Mouse (Mus musculus): ENCODE measurements around the gene Rrbp1. TPM values are rescaled to one million over a fixed set of nuclear protein-coding genes. Genes with fewer than 3 reads are reported as not detected.

Gene Rrbp1
- polyA plus RNA-seq, 1 experiment from 2014 or later = 106 TPM

DNA sequence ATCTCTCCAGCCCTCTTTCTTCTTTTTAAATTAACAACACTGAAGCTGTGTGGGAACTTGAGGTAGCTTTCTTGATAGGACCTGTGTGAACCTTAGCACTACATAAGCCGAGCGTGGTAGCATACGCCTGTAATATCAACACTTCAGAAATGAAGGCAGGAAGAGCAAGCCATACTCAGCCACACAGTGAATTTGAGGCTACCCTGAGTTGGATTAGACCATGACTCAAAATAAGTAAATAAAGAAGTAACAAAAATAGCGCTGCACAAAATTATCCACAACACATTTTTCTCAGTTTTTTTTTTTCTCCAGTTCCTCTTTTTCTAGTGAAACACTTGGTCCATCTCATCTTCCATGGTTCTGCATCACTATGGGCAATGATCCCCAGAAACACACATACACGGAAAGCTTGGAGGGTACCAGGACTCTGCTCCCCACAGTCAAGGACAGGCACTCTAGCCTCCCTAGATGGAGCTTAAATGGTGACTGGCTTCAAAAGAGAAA is 35.9 kb downstream of the Rrbp1 start:
- no peak overlapping the region for H3K4me2 ChIP-seq (ENCODE audit: low read depth, low read length)
- H3K4me3 ChIP-seq (ENCODE audit: low read length) = no peak overlapping the region
- peaks cover 29% of the 10 kb centered on the region for H3K36me3 ChIP-seq (ENCODE audit: control insufficient read depth, insufficient read depth, low read length)
- no peaks in the 10 kb centered on the region for H3K9me3 ChIP-seq (ENCODE audit: control insufficient read depth, low read length)
- peaks cover 9% of the 10 kb centered on the region; the same call in 1 of the 2 replicates for H3K4me1 ChIP-seq (ENCODE audit: control insufficient read depth, insufficient read depth, low read length)
- no peak overlapping the region for H3K27ac ChIP-seq (ENCODE audit: low read length)
- no peak overlapping the region for H3K9ac ChIP-seq (ENCODE audit: low read depth, low read length)
- no peaks in the 10 kb centered on the region for H3K27me3 ChIP-seq (replicated peaks; ENCODE audit: control insufficient read depth, insufficient read depth, low read length)
- 94% methylated on average over 5 of the region's 5 CpGs for WGBS
- no peak for ATAC-seq

DNA sequence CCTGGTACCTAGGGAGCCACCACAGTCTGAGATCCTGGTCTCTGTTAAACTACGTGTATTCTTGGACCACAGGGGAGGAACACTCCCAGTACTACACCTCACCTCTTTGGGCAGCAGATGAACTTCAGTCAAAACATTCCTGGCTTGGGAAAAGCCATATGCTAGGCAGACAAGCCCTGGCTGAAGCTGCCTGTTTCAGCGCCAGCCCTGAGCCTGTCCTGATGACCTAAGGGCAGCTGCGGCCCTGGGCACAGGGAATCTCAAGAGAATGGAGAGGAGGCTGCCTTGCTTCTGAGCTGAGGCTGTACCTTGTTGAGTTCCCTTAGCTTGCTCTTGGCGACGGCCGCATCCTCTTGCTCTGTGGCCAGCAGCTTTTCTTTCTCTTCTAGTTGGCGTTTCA is 37.9 kb downstream of the Rrbp1 start:
- Histone ChIP-seq H3K4me1 (ENCODE audit: control insufficient read depth, insufficient read depth, low read length) (peaks cover 3% of the 10 kb centered on the region; the same call in 1 of the 2 replicates), H3K9me3 (ENCODE audit: control insufficient read depth, low read length) (no peaks in the 10 kb centered on the region)

DNA sequence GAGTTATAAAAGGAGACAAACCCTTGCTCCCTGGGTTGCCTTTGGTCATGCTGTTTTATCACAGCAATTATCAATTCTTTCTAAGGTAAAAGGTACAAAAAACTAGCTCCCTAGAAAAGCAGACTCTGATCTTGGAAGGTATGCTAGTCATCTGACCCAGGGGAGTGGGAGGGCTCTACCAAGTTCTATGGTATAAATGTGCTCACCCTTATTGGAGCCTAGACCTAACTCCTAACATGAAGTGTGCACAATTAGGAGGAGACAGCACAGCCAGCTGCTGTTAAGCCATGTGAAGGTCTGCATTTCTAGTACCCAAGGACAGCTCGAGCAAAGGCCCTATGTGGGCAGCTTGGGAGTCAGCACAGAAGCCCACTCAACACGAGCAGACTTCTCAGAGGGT is 39.2 kb downstream of the Rrbp1 start:
- 82% methylated on average over 2 of the region's 2 CpGs for WGBS
- H3K9ac ChIP-seq (ENCODE audit: low read depth, low read length) = no peak overlapping the region
- H3K4me1 ChIP-seq (ENCODE audit: control insufficient read depth, insufficient read depth, low read length) = peaks cover 3% of the 10 kb centered on the region; the same call in 1 of the 2 replicates
- peak; percentile 73 for ATAC-seq
- peaks cover 46% of the 10 kb centered on the region for H3K36me3 ChIP-seq (ENCODE audit: control insufficient read depth, insufficient read depth, low read length)
- H3K4me3 ChIP-seq (ENCODE audit: low read length) = no peak overlapping the region
- H3K4me2 ChIP-seq (ENCODE audit: low read depth, low read length) = no peak overlapping the region
- H3K27me3 ChIP-seq (replicated peaks; ENCODE audit: control insufficient read depth, insufficient read depth, low read length) = no peaks in the 10 kb centered on the region
- peak overlapping the region; percentile 71 for H3K27ac ChIP-seq (ENCODE audit: low read length)
- no peaks in the 10 kb centered on the region for H3K9me3 ChIP-seq (ENCODE audit: control insufficient read depth, low read length)

More for the DNA sequence above, 37.9 kb downstream of the Rrbp1 start:
- no peak overlapping the region for H3K4me2 ChIP-seq (ENCODE audit: low read depth, low read length)
- H3K4me3 ChIP-seq (ENCODE audit: low read length) = no peak overlapping the region
- H3K36me3 ChIP-seq (ENCODE audit: control insufficient read depth, insufficient read depth, low read length) = peaks cover 35% of the 10 kb centered on the region
- H3K9ac ChIP-seq (ENCODE audit: low read depth, low read length) = no peak overlapping the region
- 93% methylated on average over 7 of the region's 7 CpGs for WGBS
- H3K27ac ChIP-seq (ENCODE audit: low read length) = no peak overlapping the region
- no peaks in the 10 kb centered on the region for H3K27me3 ChIP-seq (replicated peaks; ENCODE audit: control insufficient read depth, insufficient read depth, low read length)
- no peak for ATAC-seq

DNA sequence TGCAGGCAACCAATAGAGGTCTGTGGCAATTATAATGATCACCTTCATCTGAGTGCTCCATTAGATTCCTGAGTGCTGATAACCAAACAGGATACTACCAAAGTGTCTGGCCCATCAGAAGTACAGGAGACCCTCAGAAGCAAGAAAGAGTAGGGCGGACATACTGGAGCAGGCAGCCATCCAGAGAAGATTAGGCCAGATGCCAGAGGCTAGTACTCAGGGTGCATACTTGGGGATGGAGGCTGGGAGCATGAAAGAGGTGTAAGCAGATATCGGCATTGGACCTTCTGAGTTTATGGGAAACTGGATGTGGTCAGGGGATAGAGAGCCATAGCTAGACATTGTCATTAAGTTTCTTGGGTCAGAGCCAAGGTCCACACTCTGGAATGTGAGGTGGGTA is 40.2 kb downstream of the Rrbp1 start:
- 84% methylated on average over 2 of the region's 2 CpGs for WGBS
- H3K36me3 ChIP-seq (ENCODE audit: control insufficient read depth, insufficient read depth, low read length) = peaks cover 54% of the 10 kb centered on the region

DNA sequence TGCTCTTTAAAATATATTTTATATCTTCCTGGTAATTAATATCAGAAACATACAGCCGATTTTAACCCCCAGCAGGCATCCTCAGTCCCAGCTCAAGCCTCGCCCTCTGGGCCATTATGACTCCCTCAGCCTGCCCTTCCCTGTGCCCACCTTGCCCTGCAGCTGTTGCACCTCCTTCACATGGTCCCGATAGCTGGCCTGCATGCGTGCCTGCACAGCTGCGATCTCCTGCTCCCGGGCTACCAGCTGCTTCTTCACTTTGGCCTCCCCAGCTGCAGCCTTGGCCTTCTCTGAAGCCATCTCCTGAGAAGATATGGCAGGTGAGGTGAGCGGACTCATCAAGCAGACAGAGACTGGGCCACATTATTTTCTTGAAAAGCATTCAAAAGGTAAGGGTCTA is 41.8 kb downstream of the Rrbp1 start:
- H3K4me2 ChIP-seq (ENCODE audit: low read depth, low read length) = no peak overlapping the region
- no peak overlapping the region for H3K9ac ChIP-seq (ENCODE audit: low read depth, low read length)
- ATAC-seq = no peak
- no peaks in the 10 kb centered on the region for H3K9me3 ChIP-seq (ENCODE audit: control insufficient read depth, low read length)
- no peak overlapping the region for H3K4me3 ChIP-seq (ENCODE audit: low read length)
- peaks cover 3% of the 10 kb centered on the region; the same call in 1 of the 2 replicates for H3K4me1 ChIP-seq (ENCODE audit: control insufficient read depth, insufficient read depth, low read length)
- H3K27me3 ChIP-seq (replicated peaks; ENCODE audit: control insufficient read depth, insufficient read depth, low read length) = no peaks in the 10 kb centered on the region
- 94% methylated on average over 7 of the region's 7 CpGs for WGBS
- peaks cover 62% of the 10 kb centered on the region for H3K36me3 ChIP-seq (ENCODE audit: control insufficient read depth, insufficient read depth, low read length)
- H3K27ac ChIP-seq (ENCODE audit: low read length) = no peak overlapping the region

More for the DNA sequence above, 40.2 kb downstream of the Rrbp1 start:
- H3K9ac ChIP-seq (ENCODE audit: low read depth, low read length) = no peak overlapping the region
- no peaks in the 10 kb centered on the region for H3K27me3 ChIP-seq (replicated peaks; ENCODE audit: control insufficient read depth, insufficient read depth, low read length)
- ATAC-seq = no peak
- no peak overlapping the region for H3K4me2 ChIP-seq (ENCODE audit: low read depth, low read length)
- no peak overlapping the region for H3K4me3 ChIP-seq (ENCODE audit: low read length)
- H3K27ac ChIP-seq (ENCODE audit: low read length) = no peak overlapping the region
- H3K4me1 ChIP-seq (ENCODE audit: control insufficient read depth, insufficient read depth, low read length) = peaks cover 3% of the 10 kb centered on the region; the same call in 1 of the 2 replicates
- no peaks in the 10 kb centered on the region for H3K9me3 ChIP-seq (ENCODE audit: control insufficient read depth, low read length)

DNA sequence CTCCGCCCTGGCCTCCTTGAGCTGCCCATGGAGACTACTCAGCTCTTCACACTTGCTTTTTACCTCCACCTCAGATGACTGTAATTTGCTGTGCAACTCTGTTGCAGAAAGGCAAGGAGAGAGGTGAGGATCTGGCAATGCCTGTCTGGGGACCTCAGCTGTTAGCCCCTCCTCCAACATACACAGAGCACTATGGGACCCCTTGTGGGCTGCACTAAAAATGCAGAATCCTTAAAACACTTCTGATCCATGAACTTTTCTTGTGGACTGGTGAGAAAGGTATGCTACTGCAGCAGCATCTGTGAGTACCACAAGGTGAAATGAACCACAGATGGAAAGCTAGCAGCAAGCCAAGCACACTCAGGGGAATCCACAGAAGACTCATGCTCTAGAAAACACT is 47.7 kb downstream of the Rrbp1 start:
- Histone ChIP-seq H3K9me3 (ENCODE audit: control insufficient read depth, low read length) (no peaks in the 10 kb centered on the region), H3K27ac (ENCODE audit: low read length) (no peak overlapping the region), H3K27me3 (replicated peaks; ENCODE audit: control insufficient read depth, insufficient read depth, low read length) (no peaks in the 10 kb centered on the region), H3K36me3 (ENCODE audit: control insufficient read depth, insufficient read depth, low read length) (peaks cover 59% of the 10 kb centered on the region), H3K4me2 (ENCODE audit: low read depth, low read length) (no peak overlapping the region), H3K9ac (ENCODE audit: low read depth, low read length) (no peak overlapping the region), H3K4me3 (ENCODE audit: low read length) (no peak overlapping the region), H3K4me1 (ENCODE audit: control insufficient read depth, insufficient read depth, low read length) (no peaks in the 10 kb centered on the region)
- 100% methylated on average over 1 of the region's 1 CpGs for WGBS
- no peak for ATAC-seq

DNA sequence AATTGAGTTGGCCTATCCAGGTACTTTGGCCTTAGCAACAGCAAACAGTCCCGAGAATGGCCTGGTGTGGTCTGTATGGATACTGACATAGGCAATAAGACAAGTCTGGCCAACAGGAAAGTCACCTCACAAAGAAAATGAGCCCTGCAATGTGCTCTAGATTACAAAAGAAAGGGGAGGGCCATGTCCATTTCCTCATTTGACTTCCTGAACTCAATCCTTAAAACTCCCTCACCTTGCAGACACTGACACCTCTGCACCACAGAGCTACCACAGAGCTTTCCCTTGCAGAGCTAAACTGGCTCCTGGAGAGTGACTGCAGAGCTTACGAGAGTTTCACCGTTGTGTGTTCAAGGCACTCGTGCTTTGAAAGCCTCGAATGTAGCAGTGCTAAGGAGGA is 48.9 kb downstream of the Rrbp1 start:
- Histone ChIP-seq H3K9ac (ENCODE audit: low read depth, low read length) (no peak overlapping the region), H3K9me3 (ENCODE audit: control insufficient read depth, low read length) (no peaks in the 10 kb centered on the region), H3K27ac (ENCODE audit: low read length) (no peak overlapping the region), H3K4me2 (ENCODE audit: low read depth, low read length) (no peak overlapping the region), H3K27me3 (replicated peaks; ENCODE audit: control insufficient read depth, insufficient read depth, low read length) (no peaks in the 10 kb centered on the region), H3K36me3 (ENCODE audit: control insufficient read depth, insufficient read depth, low read length) (peaks cover 51% of the 10 kb centered on the region), H3K4me1 (ENCODE audit: control insufficient read depth, insufficient read depth, low read length) (no peaks in the 10 kb centered on the region), H3K4me3 (ENCODE audit: low read length) (no peak overlapping the region)
- WGBS = 94% methylated on average over 5 of the region's 5 CpGs
- ATAC-seq = no peak

DNA sequence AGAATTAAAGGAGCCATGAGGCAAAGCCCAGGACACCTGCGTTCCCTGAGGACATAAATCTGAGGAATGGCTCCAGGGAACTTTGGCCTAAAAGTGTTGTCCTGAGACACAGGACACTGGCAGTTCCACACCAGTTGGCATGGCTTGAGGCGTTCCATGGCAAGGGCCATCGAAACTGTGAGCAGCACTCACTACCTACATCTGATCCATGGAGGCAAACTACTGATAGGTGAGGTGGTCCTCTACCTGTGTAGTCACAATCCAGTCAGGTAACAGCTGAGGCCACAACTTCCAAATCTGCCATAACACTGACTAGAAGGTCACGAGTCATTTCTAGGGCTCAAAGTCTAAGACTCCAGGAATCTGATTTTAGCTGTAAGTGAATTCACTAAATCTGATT is 55.3 kb downstream of the Rrbp1 start:
- ATAC-seq = no peak
- Histone ChIP-seq H3K9ac (ENCODE audit: low read depth, low read length) (no peak overlapping the region), H3K27me3 (replicated peaks; ENCODE audit: control insufficient read depth, insufficient read depth, low read length) (no peaks in the 10 kb centered on the region), H3K4me2 (ENCODE audit: low read depth, low read length) (no peak overlapping the region), H3K4me3 (ENCODE audit: low read length) (no peak overlapping the region), H3K27ac (ENCODE audit: low read length) (no peak overlapping the region), H3K36me3 (ENCODE audit: control insufficient read depth, insufficient read depth, low read length) (peaks cover 42% of the 10 kb centered on the region), H3K9me3 (ENCODE audit: control insufficient read depth, low read length) (no peaks in the 10 kb centered on the region), H3K4me1 (ENCODE audit: control insufficient read depth, insufficient read depth, low read length) (0 out of 2 replicates have a peak, but pooled peaks cover 3% of the 10 kb centered on the region)
- whole genome bisulfite sequencing = 95% methylated on average over 4 of the region's 4 CpGs

DNA sequence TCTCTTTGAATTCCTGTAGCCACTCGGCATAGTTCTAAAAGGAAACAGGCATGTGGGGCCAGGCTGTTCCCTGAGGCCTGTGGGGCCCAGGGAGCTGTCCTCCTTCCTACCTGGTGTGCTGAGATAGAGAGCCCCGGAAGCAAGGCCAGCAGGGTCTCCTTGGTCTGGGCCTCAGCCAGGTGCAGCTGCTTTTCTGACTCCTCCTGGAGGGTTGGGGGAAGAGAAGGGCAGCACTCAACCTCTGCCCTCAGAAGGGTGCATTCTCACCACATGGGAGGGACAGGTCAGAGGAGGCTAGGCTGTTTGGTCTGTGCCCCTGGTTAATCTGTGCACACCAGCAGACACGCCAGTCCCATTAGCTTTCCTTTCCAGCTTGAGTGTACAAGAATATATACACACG is 56.1 kb downstream of the Rrbp1 start:
- WGBS = 87% methylated on average over 4 of the region's 4 CpGs
- ATAC-seq = no peak
- no peak overlapping the region for H3K9ac ChIP-seq (ENCODE audit: low read depth, low read length)

DNA sequence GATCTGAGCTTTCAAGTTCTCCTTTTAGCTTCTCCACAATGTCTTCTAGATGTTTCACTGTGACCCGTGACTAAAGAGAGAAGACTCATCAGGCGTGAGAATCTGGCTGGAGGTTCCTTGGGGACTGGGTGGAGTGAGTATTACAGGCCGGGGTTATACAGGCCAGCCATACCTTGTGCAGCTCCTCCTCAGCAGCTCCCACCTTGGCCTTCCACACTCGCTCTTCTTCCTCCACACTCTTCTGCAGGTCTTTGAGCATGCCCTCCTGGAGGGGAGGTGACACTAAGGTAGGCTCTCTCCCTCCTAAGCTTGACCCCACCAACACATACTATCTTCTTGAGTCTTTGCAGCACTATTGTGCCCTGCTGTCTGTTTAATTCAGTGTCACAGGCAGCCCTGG is 57.1 kb downstream of the Rrbp1 start:
- ATAC-seq = no peak
- Histone ChIP-seq H3K9me3 (ENCODE audit: control insufficient read depth, low read length) (no peaks in the 10 kb centered on the region), H3K27ac (ENCODE audit: low read length) (no peak overlapping the region), H3K36me3 (ENCODE audit: control insufficient read depth, insufficient read depth, low read length) (peaks cover 48% of the 10 kb centered on the region), H3K4me2 (ENCODE audit: low read depth, low read length) (no peak overlapping the region), H3K27me3 (replicated peaks; ENCODE audit: control insufficient read depth, insufficient read depth, low read length) (no peaks in the 10 kb centered on the region), H3K9ac (ENCODE audit: low read depth, low read length) (no peak overlapping the region), H3K4me3 (ENCODE audit: low read length) (no peak overlapping the region), H3K4me1 (ENCODE audit: control insufficient read depth, insufficient read depth, low read length) (0 out of 2 replicates have a peak, but pooled peaks cover 3% of the 10 kb centered on the region)
- WGBS = 85% methylated on average over 4 of the region's 4 CpGs

More for the DNA sequence above, 56.1 kb downstream of the Rrbp1 start:
- Histone ChIP-seq H3K4me1 (ENCODE audit: control insufficient read depth, insufficient read depth, low read length) (0 out of 2 replicates have a peak, but pooled peaks cover 3% of the 10 kb centered on the region), H3K36me3 (ENCODE audit: control insufficient read depth, insufficient read depth, low read length) (peaks cover 45% of the 10 kb centered on the region), H3K27ac (ENCODE audit: low read length) (no peak overlapping the region), H3K4me3 (ENCODE audit: low read length) (no peak overlapping the region), H3K27me3 (replicated peaks; ENCODE audit: control insufficient read depth, insufficient read depth, low read length) (no peaks in the 10 kb centered on the region), H3K4me2 (ENCODE audit: low read depth, low read length) (no peak overlapping the region), H3K9me3 (ENCODE audit: control insufficient read depth, low read length) (no peaks in the 10 kb centered on the region)
